Mouse (Mus musculus) testis, adult 2 months (tissue): ENCODE measurements around the gene Trpm8.

ENCODE experiments used
- CTCF ChIP-seq: fragments of 200-500 bp; IDR thresholded peaks from 2 replicates; pipeline ENCODE4 v1.5.1; 2012; ENCODE audit warnings: low read depth, mild to moderate bottlenecking, inconsistent platforms, low read length, moderate library complexity; ENCODE audit not compliant: control insufficient read depth, insufficient read depth, insufficient replicate concordance
- POLR2A ChIP-seq: fragments of 200-500 bp; IDR thresholded peaks from 2 replicates; pipeline ENCODE4 v1.6.1; 2012; ENCODE audit warnings: low read depth, mild to moderate bottlenecking, inconsistent platforms, low read length, moderate library complexity; ENCODE audit not compliant: control insufficient read depth

DNA sequence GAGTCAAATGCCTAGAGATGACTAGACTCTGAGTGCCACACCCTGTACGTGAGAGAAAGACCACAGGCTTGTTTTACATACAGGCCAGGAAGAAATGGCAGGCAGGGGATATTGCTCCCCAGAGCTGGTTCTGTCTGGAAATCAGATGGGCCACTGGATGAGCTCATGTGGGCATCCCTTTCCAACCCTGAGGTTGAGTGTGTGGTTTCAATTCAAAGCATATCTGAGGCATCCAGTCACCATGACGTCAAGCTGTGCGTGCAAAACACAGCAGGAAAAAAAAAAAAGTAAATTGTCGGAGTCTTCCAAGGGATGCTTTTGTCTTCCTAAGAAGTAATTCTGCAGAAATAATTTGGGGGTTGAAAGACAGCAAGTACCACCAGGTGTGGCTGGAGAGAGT, 83.6 kb downstream of the Trpm8 start:
- no peak for TF ChIP-seq CTCF
- TF ChIP-seq POLR2A = no peak
